Mouse (Mus musculus) stomach, embryonic 14.5 days (tissue): Measurements from ENCODE around the gene Trim23. TPM values are rescaled to one million over a fixed set of nuclear protein-coding genes. Genes with fewer than 3 reads are reported as not detected.

ENCODE experiments used
- ATAC-seq: fragments of 200-750 bp; cut with Nextera tagmentation; 2 replicates; pipeline ENCODE4 v1.8.0; 2017; ENCODE audit warnings: low read depth, moderate TSS enrichment; ENCODE audit not compliant: insufficient number of reproducible peaks, insufficient read depth, low FRiP score
- H3K27ac ChIP-seq: fragments of 300-500 bp; sonication (generic); 2 replicates; pipeline ENCODE4 v1.5.1; 2014; ENCODE audit warnings: mild to moderate bottlenecking, low read length, moderate library complexity, mixed read lengths
- H3K27me3 ChIP-seq: fragments of 300-500 bp; sonication (generic); 2 replicates; pipeline ENCODE4 v1.6.1; 2014; ENCODE audit warnings: low read length, control low read depth, mixed read lengths; ENCODE audit not compliant: control insufficient read depth, insufficient read depth
- H3K36me3 ChIP-seq: fragments of 300-500 bp; sonication (generic); 2 replicates; pipeline ENCODE4 v1.6.1; 2014; ENCODE audit warnings: mild to moderate bottlenecking, control low read depth, low read length, moderate library complexity, mixed read lengths; ENCODE audit not compliant: control insufficient read depth, insufficient read depth
- H3K4me1 ChIP-seq: fragments of 300-500 bp; sonication (generic); 2 replicates; pipeline ENCODE4 v1.6.1; 2014; ENCODE audit warnings: low read length, control low read depth, mixed read lengths; ENCODE audit not compliant: control insufficient read depth, insufficient read depth
- H3K4me2 ChIP-seq: fragments of 300-500 bp; sonication (generic); replicated peaks from 2 replicates; pipeline ENCODE4 v1.6.1; 2014; ENCODE audit warnings: low read depth, low read length, control low read depth
- H3K4me3 ChIP-seq: fragments of 300-500 bp; sonication (generic); 2 replicates; pipeline ENCODE4 v1.5.1; 2014; ENCODE audit warnings: low read depth, low read length, control low read depth
- H3K9ac ChIP-seq: fragments of 300-500 bp; sonication (generic); replicated peaks from 2 replicates; pipeline ENCODE4 v1.6.1; 2014; ENCODE audit warnings: low read depth, mild to moderate bottlenecking, control low read depth, low read length, moderate library complexity, mixed read lengths
- H3K9me3 ChIP-seq: fragments of 300-500 bp; sonication (generic); 2 replicates; pipeline ENCODE4 v1.6.1; 2016; ENCODE audit warnings: low read depth, low read length, control low read depth; ENCODE audit not compliant: control insufficient read depth
- WGBS: fragments of 180-500 bp; shearing (Covaris S2); extraction: QIAGEN DNeasy Blood & Tissue Kit; methylation state at CpG from one replicate; pipeline ENCODE4 v1.1.7; 2014; 5-methylcytosine and 5-hydroxymethylcytosine counted together
- polyA plus RNA-seq: library from polyadenylated mRNA; unstranded; fragments of >200 nt; fragmentation: Nextera tagmentation; extraction: Ambion mirVana; gene quantifications from 2 replicates; pipeline ENCODE4 v1.2.1, GENCODE M21; 2014

Trim23 gene
- polyA plus RNA-seq = 18.9 and 19.3 TPM in 2 replicates

DNA sequence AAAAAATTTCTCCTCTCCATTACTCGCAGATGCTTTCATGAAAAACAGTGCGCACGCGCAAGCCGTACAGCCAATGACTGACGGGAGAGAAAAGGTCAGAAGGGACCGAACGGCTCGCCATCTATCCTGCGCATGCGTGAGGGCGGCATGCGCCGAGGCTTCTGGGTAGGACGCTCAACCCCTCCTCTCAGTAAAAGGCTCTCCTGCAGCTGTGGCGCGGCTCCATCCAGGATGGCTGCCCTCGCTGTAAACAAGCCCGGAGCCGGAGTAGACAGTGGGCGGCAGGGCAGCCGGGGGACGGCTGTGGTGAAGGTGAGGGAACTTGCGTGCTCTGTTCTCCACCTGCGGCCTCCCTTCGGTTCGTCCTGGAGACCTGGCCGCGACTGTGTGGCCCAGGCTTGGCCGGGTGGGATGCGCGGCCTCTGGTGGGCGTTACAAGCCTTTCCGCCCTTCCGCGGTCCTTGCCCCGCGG, at the start of gene Trim23:
TSS of gene Trim23 (plus strand) at position 148 of the 472 bp plus-strand sequence.
- H3K4me2 ChIP-seq = peak within 1 kb of the TSS; percentile 69
- H3K4me3 ChIP-seq = peak within 1 kb of the TSS; percentile 83
- WGBS = under 1% methylated on average over 38 of the region's 38 CpGs
- H3K4me1 ChIP-seq = peaks cover 8% of the 10 kb centered on the region; the same call in 1 of the 2 replicates
- H3K36me3 ChIP-seq = peaks cover 11% of the 10 kb centered on the region
- no peaks in the 10 kb centered on the region for H3K9me3 ChIP-seq
- ATAC-seq = peak; percentile 98
- H3K27me3 ChIP-seq = no peaks in the 10 kb centered on the region
- H3K27ac ChIP-seq = peak within 1 kb of the TSS; percentile 85
- peak within 1 kb of the TSS; percentile 60 for H3K9ac ChIP-seq

DNA sequence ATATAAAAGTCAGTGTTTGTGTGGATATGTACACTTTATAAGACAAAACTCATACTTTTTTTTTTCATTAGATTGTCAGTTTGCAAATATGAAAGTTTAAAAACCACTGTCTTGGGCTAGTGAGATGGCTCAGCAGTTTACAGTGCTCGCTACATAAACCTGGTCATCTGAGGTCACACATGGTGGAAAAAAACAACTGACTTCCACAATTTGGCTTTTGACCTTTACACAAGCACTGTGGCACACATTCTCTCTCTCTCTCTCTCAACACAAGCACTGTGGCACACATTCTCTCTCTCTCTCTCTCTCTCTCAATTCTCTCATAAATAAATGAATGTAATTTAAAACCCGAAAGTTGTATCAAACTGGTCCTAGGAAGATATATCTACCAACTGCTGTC, 46.0 kb upstream of the Trim23 start:
- no peak overlapping the region for H3K4me2 ChIP-seq
- H3K27ac ChIP-seq = no peak overlapping the region
- no peaks in the 10 kb centered on the region for H3K4me1 ChIP-seq
- H3K36me3 ChIP-seq = peaks cover 7% of the 10 kb centered on the region; the same call in 1 of the 2 replicates
- no peak overlapping the region for H3K4me3 ChIP-seq
- no peak for ATAC-seq
- WGBS = 82% methylated on average over 2 of the region's 2 CpGs
- H3K9ac ChIP-seq = no peak overlapping the region
- no peaks in the 10 kb centered on the region for H3K9me3 ChIP-seq
- no peaks in the 10 kb centered on the region for H3K27me3 ChIP-seq

DNA sequence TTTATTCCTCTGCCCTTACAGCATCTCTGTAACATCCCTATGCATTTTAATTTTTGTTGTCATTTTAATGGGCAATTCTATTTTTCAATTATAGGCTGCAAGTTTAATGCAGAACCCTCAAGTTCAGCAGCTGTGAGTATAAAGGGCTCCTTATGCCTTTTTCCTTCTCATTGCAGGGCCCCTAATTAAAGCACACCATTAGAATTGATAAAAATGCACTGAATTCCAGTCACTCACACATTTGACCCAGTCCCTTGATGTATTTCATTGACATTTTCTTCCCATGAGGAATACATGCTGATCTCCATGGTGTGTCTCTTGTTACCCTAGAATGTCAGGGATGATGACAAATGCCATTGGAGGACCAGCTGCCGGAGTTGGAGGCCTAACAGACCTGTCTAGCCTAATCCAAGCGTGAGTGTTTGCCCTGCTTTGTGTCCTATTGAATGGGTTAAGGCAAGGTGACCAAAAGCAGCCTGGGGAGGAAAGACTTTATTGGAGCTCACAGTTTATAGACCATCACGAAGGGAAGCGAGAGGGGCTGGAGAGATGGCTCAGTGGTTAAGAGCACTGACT, 44.0 kb upstream of the Trim23 start:
- H3K9ac ChIP-seq = no peak overlapping the region
- WGBS = 70% methylated on average over 4 of the region's 4 CpGs
- no peak overlapping the region for H3K4me3 ChIP-seq
- H3K4me2 ChIP-seq = no peak overlapping the region
- H3K27me3 ChIP-seq = no peaks in the 10 kb centered on the region
- peaks cover 7% of the 10 kb centered on the region; the same call in 1 of the 2 replicates for H3K36me3 ChIP-seq
- H3K4me1 ChIP-seq = no peaks in the 10 kb centered on the region
- no peaks in the 10 kb centered on the region for H3K9me3 ChIP-seq
- H3K27ac ChIP-seq = no peak overlapping the region
- ATAC-seq = no peak

DNA sequence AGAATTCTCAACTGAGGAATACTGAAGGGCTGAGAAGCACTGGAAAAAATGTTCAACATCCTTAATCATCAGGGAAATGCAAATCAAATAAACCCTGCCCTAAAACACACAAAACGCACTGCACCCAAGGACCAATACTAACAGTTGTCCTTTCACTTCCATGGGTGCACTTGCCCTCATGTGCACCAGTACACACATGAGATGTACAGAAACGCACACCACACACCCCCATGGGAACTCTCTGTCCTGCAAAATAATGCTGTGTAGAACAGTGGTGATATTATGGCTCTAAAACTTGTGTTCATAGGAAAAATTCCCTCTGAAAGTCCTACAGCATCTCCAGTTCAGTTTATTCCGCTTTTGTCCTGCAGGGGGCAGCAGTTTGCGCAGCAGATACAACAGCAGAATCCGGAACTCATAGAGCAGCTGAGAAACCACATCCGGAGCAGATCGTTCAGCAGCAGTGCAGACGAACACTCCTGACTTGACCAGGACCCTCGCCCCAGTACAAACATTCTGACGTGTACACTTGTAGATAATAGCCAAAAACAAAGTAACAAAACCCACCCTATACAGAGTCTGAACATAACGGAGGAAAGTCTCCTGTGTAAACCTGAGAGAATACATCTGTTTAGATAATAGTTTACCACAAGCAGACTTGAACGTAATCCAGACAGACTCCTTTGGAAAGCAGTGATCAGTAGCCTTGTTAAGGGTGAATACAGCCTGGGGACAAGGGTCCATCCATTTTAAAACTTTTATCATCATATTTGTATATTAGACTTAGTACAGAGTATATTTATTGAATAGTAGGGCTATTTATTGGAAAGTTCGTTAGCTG, 39.0 kb upstream of the Trim23 start:
- peak; percentile 37; the same call in 1 of the 2 replicates for ATAC-seq
- H3K4me2 ChIP-seq = no peak overlapping the region
- H3K27ac ChIP-seq = peak overlapping the region; percentile 34; the same call in 1 of the 2 replicates
- no peaks in the 10 kb centered on the region for H3K27me3 ChIP-seq
- H3K9me3 ChIP-seq = no peaks in the 10 kb centered on the region
- H3K36me3 ChIP-seq = peaks cover 26% of the 10 kb centered on the region
- no peak overlapping the region for H3K9ac ChIP-seq
- no peaks in the 10 kb centered on the region for H3K4me1 ChIP-seq
- H3K4me3 ChIP-seq = no peak overlapping the region
- 33% methylated on average over 13 of the region's 13 CpGs for WGBS

DNA sequence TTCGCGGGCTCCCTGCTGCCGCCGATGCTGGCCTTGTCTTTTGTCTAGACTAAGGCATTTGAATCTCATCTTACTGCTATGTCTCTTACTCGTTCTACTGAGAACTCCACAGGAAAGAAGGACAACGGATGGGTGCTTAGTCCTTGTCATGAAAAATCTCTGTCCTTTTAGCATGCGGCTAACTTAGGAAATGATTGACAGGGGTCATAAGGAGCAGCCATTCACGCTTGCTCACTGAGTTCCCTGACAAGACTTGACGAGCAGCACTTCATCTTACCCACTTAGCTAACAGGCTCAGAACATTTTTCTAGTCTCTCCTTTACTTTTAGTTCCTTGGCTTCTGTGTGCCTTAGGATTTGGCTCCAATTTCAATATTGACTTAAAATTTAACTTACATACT, 33.7 kb upstream of the Trim23 start:
- no peak for ATAC-seq
- no peak overlapping the region for H3K4me2 ChIP-seq
- H3K9me3 ChIP-seq = no peaks in the 10 kb centered on the region
- H3K27me3 ChIP-seq = no peaks in the 10 kb centered on the region
- no peak overlapping the region for H3K9ac ChIP-seq
- no peak overlapping the region for H3K27ac ChIP-seq
- 79% methylated on average over 9 of the region's 9 CpGs for WGBS
- no peak overlapping the region for H3K4me3 ChIP-seq
- H3K36me3 ChIP-seq = peaks cover 59% of the 10 kb centered on the region
- no peaks in the 10 kb centered on the region for H3K4me1 ChIP-seq

DNA sequence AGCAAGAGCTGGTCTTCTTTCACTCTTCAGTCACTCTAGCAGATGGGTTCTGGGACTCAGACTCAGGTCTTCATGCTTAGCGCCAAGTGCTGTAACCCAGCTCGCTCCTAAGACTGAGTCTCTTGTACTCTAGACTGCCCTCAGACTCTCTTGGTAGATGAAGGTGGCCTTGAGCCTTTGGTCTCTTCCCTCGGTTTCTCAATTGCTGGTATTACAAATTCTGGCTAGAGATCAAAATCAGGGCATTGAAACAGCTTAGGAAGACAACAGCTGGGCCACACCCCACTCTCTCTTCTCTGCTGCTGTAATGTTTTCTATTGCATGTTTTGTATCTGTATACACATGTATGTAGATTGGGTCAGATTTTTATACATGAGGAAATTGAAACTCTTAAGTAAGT, 33.0 kb upstream of the Trim23 start:
- no peak for ATAC-seq
- Histone ChIP-seq H3K9ac (no peak overlapping the region), H3K4me2 (no peak overlapping the region), H3K4me3 (no peak overlapping the region), H3K36me3 (peaks cover 59% of the 10 kb centered on the region), H3K27ac (no peak overlapping the region), H3K4me1 (no peaks in the 10 kb centered on the region), H3K27me3 (no peaks in the 10 kb centered on the region), H3K9me3 (no peaks in the 10 kb centered on the region)
- 90% methylated on average over 3 of the region's 3 CpGs for WGBS

DNA sequence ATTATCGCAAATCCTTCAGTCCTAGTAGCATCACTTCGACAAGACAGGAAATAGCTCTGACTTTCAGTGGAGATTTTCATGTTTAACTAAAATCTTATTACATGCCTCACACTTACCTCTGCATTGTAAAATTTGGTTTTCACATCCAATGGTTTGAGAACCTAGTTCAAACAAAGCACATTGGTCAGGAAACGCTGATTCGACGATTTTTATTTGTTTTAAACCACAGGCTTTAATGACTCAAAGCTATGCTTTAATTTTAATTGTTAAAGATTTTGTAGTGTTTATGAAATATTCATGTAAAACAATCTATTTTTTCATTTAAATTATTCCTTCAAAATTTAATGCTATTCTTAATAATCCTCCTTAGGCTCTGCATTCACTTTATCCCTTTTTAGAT, 24.4 kb upstream of the Trim23 start:
- no peak for ATAC-seq
- Histone ChIP-seq H3K4me1 (no peaks in the 10 kb centered on the region), H3K27me3 (no peaks in the 10 kb centered on the region), H3K4me3 (no peak overlapping the region), H3K9ac (no peak overlapping the region), H3K9me3 (no peaks in the 10 kb centered on the region), H3K27ac (no peak overlapping the region), H3K36me3 (peaks cover 12% of the 10 kb centered on the region), H3K4me2 (no peak overlapping the region)
- 94% methylated on average over 5 of the region's 5 CpGs for WGBS

DNA sequence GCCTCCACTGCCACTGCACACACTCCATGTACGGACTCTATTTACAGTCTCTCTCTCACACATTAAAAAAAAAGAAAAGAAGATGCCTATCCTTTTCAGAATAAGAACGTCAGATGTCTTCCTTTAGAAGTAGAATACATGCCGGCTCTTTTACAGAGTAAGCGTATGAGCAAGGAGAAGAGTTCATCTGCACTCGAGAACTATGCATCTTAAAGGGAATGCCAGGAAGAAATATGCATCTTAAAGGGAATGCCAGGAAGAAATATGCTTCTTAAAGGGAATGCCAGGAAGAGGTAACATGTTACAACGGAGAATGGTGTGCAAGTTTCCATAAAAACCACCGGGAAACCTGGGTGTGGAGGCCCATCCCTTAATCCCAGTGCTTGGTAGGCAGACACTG, 23.5 kb upstream of the Trim23 start:
- Histone ChIP-seq H3K27me3 (no peaks in the 10 kb centered on the region), H3K4me1 (no peaks in the 10 kb centered on the region), H3K4me2 (no peak overlapping the region), H3K9me3 (no peaks in the 10 kb centered on the region), H3K4me3 (no peak overlapping the region), H3K9ac (no peak overlapping the region), H3K36me3 (peaks cover 14% of the 10 kb centered on the region), H3K27ac (no peak overlapping the region)
- WGBS = 88% methylated on average over 7 of the region's 7 CpGs
- no peak for ATAC-seq
